Mouse (Mus musculus): ENCODE results near the gene Brsk2. TPM values are rescaled to one million over a fixed set of nuclear protein-coding genes. Genes with fewer than 3 reads are reported as not detected.
"Not testable (repeated sequence)": the region's sequence is repeated elsewhere in the genome, so short reads cannot be mapped to it uniquely, and the experiment has no call there.

Brsk2 gene
- 0.40 TPM in 2 replicates for polyA plus RNA-seq (2016; fragmentation: Nextera tagmentation; extraction: Ambion mirVana)

DNA sequence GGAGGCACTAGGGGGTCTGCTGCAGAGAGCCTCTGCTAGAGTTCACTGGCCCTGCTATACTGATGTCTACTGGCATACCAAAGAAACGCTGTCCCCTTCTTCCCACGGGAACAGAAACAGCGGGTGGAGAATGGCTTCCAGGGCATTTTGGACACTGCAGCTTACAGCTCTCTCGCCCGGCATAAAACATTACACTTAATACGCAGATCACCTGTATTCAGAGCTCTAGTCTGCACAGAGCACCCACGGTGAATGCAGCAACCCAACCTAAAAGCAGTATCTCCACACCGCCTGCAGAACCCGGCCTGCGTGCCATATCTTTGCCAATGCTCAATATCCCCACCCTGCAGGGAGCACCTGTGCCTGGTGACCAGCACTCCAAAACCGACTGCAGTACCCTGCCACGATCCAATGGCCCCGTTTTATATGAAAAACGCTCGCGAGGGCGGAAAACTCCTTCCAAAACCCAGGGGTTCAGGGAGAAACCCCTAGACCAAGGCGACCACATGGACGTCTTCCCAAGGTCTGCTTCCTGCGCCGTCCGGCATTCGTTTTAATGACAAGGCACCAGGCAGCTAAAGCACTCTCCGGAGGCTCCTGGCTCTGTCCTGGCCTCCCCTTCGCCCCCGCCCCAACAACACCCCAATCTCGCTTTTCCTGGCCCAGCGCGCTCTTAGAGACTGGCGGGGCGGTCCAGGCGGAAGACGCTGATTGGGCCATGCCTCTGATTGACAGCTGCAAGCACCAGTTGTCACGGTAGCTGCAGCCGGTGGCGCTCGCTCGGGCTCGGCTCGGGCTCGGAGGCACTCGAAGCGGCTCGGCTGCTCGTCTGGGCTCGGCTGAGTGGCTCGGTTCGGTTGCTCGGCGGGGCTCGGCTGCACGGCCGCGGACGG, at the start of gene Brsk2:
Gene Brsk2, plus strand, starts transcription at position 846 of the 893 bp plus-strand sequence.
- WGBS, result 2% methylated on average over 55 of the region's 55 CpGs
- H3K36me3 ChIP-seq, result no peaks in the 10 kb centered on the region
- H3K4me1 ChIP-seq (replicated peaks), result peaks cover 13% of the 10 kb centered on the region
- peak within 1 kb of the TSS; percentile 42; the same call in 1 of the 2 replicates for H3K9ac ChIP-seq
- no peak within 1 kb of the TSS for H3K27ac ChIP-seq (ENCODE audit: poor library complexity, severe bottlenecking)
- H3K9me3 ChIP-seq (replicated peaks), result peaks cover 5% of the 10 kb centered on the region
- H3K4me3 ChIP-seq, result peak within 1 kb of the TSS; percentile 58
- peak; percentile 86 for ATAC-seq (ENCODE audit: insufficient number of reproducible peaks, low FRiP score)
- H3K4me2 ChIP-seq, result peak within 1 kb of the TSS; percentile 95
- peaks cover 95% of the 10 kb centered on the region for H3K27me3 ChIP-seq (replicated peaks)

DNA sequence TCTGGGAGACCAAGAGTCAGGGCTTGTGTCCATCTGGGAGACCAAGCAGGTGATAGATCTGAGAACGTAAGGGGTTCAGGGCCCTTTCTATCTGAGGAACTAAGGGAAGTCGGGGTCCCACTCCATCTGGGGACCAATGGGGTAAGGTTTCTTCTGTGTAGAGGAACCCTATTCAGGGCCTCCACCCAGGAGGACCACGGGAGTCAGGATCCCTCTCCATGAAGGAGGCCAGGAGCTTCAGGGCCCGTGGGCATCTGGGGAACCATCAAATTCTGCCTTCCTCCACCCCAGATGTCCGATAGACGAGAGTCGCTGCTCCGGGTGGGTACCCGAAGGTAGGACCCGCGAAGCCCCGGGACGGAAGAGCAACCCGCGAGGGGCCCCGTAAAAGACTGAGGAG, 47.7 kb upstream of the Brsk2 start:
- Histone ChIP-seq H3K27ac (ENCODE audit: poor library complexity, severe bottlenecking) (peak overlapping the region; percentile 81), H3K4me1 (replicated peaks) (peaks cover 33% of the 10 kb centered on the region), H3K27me3 (replicated peaks) (peaks cover 27% of the 10 kb centered on the region), H3K4me3 (peak overlapping the region; percentile 100), H3K4me2 (peak overlapping the region; percentile 95), H3K36me3 (no peaks in the 10 kb centered on the region), H3K9ac (peak overlapping the region; percentile 97), H3K9me3 (replicated peaks) (no peaks in the 10 kb centered on the region)
- WGBS, result 0% methylated on average over 16 of the region's 16 CpGs
- peak; percentile 44 for ATAC-seq (ENCODE audit: insufficient number of reproducible peaks, low FRiP score)

DNA sequence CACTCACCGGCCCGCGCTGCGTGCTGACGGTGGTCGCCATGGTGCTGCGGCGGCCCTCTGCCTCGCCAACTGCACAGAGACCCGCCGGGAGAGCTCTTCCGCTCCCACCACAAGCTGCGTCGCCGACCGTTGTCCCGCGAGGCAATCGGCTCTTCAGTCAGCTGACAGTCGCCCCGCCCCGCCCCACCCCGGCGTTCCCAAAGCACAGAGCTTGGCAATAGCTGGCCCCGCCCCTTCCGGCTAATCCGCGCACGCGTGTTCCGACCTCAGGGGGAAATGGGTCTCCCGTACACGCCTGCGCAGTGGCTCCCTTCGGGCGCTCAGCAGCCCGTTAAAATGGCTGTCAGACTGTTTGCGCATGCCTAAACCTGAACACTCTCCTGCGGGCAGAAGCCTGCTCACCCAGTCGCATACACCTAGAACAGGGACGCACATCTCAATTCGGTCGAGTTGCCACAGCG, 47.3 kb upstream of the Brsk2 start:
- WGBS, result under 1% methylated on average over 44 of the region's 44 CpGs
- H3K27ac ChIP-seq (ENCODE audit: poor library complexity, severe bottlenecking), result peak overlapping the region; percentile 81
- H3K9ac ChIP-seq, result peak overlapping the region; percentile 97
- H3K4me3 ChIP-seq, result peak overlapping the region; percentile 100
- peak overlapping the region; percentile 95 for H3K4me2 ChIP-seq
- peak; percentile 98 for ATAC-seq (ENCODE audit: insufficient number of reproducible peaks, low FRiP score)
- H3K4me1 ChIP-seq (replicated peaks), result peaks cover 28% of the 10 kb centered on the region
- H3K36me3 ChIP-seq, result no peaks in the 10 kb centered on the region
- H3K9me3 ChIP-seq (replicated peaks), result no peaks in the 10 kb centered on the region
- peaks cover 27% of the 10 kb centered on the region for H3K27me3 ChIP-seq (replicated peaks)

DNA sequence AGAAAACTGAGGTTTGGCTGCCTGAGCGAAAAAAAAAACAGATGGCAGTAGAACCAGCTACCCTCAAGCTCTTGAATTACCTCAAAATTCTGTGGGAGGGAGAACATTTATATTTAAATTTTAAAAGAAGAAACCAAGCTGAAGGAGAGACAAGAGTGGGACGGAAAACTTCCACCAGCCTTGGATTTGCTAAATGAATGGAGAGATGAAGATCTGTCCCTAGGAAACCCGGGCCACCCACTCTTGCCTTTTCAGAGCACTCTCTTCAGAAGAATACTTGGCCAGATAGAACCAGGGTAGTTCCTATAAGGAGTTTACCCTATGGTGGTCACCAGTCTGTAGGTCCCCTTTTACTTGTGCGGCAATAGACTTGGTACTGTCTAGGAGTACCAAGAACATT, 46.8 kb upstream of the Brsk2 start:
- H3K9ac ChIP-seq, result peak overlapping the region; percentile 62; the same call in 1 of the 2 replicates
- H3K4me3 ChIP-seq, result peak overlapping the region; percentile 100
- no peaks in the 10 kb centered on the region for H3K36me3 ChIP-seq
- H3K27me3 ChIP-seq (replicated peaks), result peaks cover 27% of the 10 kb centered on the region
- no peak for ATAC-seq (ENCODE audit: insufficient number of reproducible peaks, low FRiP score)
- H3K4me1 ChIP-seq (replicated peaks), result peaks cover 24% of the 10 kb centered on the region
- H3K4me2 ChIP-seq, result peak overlapping the region; percentile 95
- WGBS, result 63% methylated on average over 4 of the region's 4 CpGs
- H3K27ac ChIP-seq (ENCODE audit: poor library complexity, severe bottlenecking), result no peak overlapping the region
- H3K9me3 ChIP-seq (replicated peaks), result no peaks in the 10 kb centered on the region

DNA sequence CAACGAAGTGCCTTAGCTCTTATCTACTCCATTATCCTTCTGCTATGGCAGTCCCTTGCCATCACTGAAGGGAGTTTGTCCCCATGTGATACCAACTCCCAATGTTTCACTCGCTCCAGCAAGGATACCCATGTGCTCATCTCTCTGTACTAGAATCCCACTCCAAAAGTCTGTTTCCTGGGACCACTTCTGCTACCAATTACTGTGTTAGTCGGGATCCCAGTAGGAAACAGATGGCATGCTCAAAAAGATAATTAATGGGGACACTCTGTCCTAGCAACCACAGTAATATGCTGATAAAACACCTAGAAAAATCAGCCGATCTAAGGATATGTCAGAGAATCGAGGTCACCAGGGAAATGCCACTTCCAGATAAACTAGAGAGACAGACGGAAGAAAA, 41.0 kb upstream of the Brsk2 start:
- no peaks in the 10 kb centered on the region for H3K4me1 ChIP-seq (replicated peaks)
- H3K27ac ChIP-seq (ENCODE audit: poor library complexity, severe bottlenecking), result no peak overlapping the region
- WGBS, result 63% methylated on average over 6 of the region's 6 CpGs
- no peak for ATAC-seq (ENCODE audit: insufficient number of reproducible peaks, low FRiP score)
- H3K4me3 ChIP-seq, result no peak overlapping the region
- H3K9ac ChIP-seq, result no peak overlapping the region
- H3K9me3 ChIP-seq (replicated peaks), result no peaks in the 10 kb centered on the region
- H3K36me3 ChIP-seq, result no peaks in the 10 kb centered on the region
- H3K27me3 ChIP-seq (replicated peaks), result peaks cover 62% of the 10 kb centered on the region
- no peak overlapping the region for H3K4me2 ChIP-seq

DNA sequence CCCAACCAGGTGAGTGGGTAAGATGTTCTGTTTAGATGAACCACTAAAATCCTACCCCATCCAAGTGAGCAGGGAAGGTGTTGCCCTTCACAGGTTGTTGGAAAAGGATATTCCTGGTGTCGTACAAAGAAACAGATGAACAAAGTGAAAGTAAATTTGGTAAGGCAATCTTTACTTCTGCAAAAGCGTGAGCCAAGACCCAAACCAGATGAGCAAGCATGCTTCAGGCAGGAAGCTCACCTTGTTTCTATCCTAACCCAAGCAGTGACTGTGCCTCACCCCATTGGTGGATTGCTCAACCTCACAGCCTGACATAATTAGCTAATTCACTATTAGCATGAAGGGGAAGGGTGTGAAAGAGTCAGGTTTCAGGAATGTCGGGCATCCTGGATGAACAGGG, 38.2 kb upstream of the Brsk2 start:
- no peaks in the 10 kb centered on the region for H3K36me3 ChIP-seq
- no peak overlapping the region for H3K4me3 ChIP-seq
- no peaks in the 10 kb centered on the region for H3K4me1 ChIP-seq (replicated peaks)
- H3K9me3 ChIP-seq (replicated peaks), result no peaks in the 10 kb centered on the region
- H3K4me2 ChIP-seq, result no peak overlapping the region
- no peak for ATAC-seq (ENCODE audit: insufficient number of reproducible peaks, low FRiP score)
- peaks cover 39% of the 10 kb centered on the region for H3K27me3 ChIP-seq (replicated peaks)
- WGBS, result 52% methylated on average over 3 of the region's 3 CpGs
- H3K9ac ChIP-seq, result no peak overlapping the region
- no peak overlapping the region for H3K27ac ChIP-seq (ENCODE audit: poor library complexity, severe bottlenecking)

DNA sequence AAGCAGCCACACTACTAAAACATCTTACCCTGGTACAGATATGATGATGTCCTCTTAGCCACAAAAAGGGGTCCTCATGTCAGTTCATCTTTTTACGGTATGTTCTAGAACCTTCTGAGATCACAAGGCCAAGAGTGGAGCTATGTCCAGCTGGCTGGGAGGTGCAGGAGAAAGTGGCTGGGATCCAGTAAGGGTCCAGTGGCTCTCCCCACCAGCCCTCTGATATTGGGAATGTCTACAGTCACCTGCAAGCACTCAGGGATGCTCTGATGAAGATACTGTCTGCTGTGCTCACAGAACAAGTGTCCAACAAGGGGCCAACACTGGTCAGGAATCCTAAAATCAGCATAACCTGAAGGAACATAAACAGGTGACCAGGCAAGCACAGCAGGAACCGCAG, 31.1 kb upstream of the Brsk2 start, which contains the start of gene Tollip:
Gene Tollip, minus strand, starts transcription at position 101 of the 400 bp plus-strand sequence.
- Histone ChIP-seq H3K9me3 (replicated peaks) (no peaks in the 10 kb centered on the region), H3K9ac (no peak within 1 kb of the TSS), H3K27ac (ENCODE audit: poor library complexity, severe bottlenecking) (no peak within 1 kb of the TSS), H3K4me1 (replicated peaks) (no peaks in the 10 kb centered on the region), H3K36me3 (no peaks in the 10 kb centered on the region), H3K4me2 (no peak within 1 kb of the TSS), H3K4me3 (no peak within 1 kb of the TSS), H3K27me3 (replicated peaks) (peaks cover under 1% of the 10 kb centered on the region)
- no peak for ATAC-seq (ENCODE audit: insufficient number of reproducible peaks, low FRiP score)
- 79% methylated on average over 2 of the region's 2 CpGs for WGBS

DNA sequence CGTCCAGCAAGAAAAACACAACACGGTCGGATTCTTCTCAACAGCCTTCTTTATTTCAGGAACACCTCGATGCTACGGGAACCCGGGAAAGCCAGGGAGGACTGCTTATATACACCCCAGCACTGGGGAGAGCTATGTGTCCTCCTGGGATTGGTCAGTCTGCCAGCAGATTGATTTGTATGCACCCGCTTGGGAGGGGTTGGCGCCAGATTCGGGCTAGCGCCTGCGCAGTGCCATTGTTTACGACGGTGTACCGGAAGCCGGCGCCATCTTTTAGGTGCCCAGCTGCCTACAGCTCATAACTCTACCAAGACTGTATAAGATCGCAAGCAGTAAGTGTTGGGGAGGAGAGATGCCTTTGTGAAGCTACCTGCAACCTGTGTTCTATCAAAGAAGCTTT, 25.4 kb upstream of the Brsk2 start:
- H3K9ac ChIP-seq; H3K4me3 ChIP-seq; H3K36me3 ChIP-seq; H3K4me1 ChIP-seq (replicated peaks); H3K9me3 ChIP-seq (replicated peaks); H3K27ac ChIP-seq (ENCODE audit: poor library complexity, severe bottlenecking); H3K4me2 ChIP-seq; ATAC-seq (ENCODE audit: insufficient number of reproducible peaks, low FRiP score); H3K27me3 ChIP-seq (replicated peaks): not testable (repeated sequence)
- WGBS, result 91% methylated on average over 17 of the region's 17 CpGs

DNA sequence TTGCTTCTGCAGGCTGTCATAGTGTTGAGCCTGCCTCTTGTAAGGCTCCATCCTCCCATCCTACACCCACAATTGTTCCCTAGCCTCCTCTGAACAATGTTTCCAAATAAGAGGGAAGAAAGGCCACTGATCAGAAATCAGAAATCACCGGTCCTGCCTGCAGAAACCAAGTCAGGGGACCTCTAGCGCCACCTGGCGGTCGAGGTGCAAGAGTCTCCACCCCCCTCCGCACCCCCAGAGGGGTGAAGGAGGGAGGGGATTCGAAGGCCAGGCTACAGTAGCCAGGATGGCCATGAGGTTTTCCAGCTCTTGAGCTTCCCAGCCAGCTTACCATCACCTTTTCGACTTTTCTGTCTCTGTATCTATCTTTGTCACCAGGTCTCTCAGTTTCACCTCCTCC, 24.6 kb upstream of the Brsk2 start:
- H3K9ac ChIP-seq, result no peak overlapping the region
- H3K9me3 ChIP-seq (replicated peaks), result no peaks in the 10 kb centered on the region
- peaks cover 12% of the 10 kb centered on the region; the same call in 1 of the 2 replicates for H3K27me3 ChIP-seq (replicated peaks)
- H3K36me3 ChIP-seq, result no peaks in the 10 kb centered on the region
- H3K4me2 ChIP-seq, result no peak overlapping the region
- no peak overlapping the region for H3K4me3 ChIP-seq
- no peak for ATAC-seq (ENCODE audit: insufficient number of reproducible peaks, low FRiP score)
- H3K4me1 ChIP-seq (replicated peaks), result peaks cover 8% of the 10 kb centered on the region; the same call in 1 of the 2 replicates
- no peak overlapping the region for H3K27ac ChIP-seq (ENCODE audit: poor library complexity, severe bottlenecking)
- 8% methylated on average over 7 of the region's 7 CpGs for WGBS

DNA sequence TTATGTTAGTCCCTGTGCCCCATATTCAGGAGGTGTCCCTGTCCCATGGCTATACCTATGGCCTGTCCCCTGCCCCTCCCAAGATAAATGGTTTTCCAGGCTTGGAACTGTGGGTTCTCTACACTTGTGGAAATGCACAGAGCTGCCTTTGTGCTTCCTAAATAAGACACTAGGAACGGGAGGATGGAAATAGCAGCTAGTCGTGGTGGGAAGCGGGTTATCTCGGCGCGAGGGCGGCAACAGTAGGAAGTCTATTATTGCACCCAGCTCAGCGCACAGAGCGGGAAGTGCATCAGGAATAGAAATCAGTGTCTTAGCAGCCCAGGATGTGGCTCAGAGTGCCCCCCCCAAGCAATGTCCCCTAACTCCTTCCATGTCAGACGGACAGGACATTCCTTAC, 20.9 kb upstream of the Brsk2 start:
- H3K4me1 ChIP-seq (replicated peaks), result peaks cover 8% of the 10 kb centered on the region; the same call in 1 of the 2 replicates
- no peak for ATAC-seq (ENCODE audit: insufficient number of reproducible peaks, low FRiP score)
- no peaks in the 10 kb centered on the region for H3K36me3 ChIP-seq
- H3K4me3 ChIP-seq, result no peak overlapping the region
- H3K9me3 ChIP-seq (replicated peaks), result no peaks in the 10 kb centered on the region
- 36% methylated on average over 10 of the region's 10 CpGs for WGBS
- H3K27me3 ChIP-seq (replicated peaks), result peaks cover 25% of the 10 kb centered on the region
- no peak overlapping the region for H3K4me2 ChIP-seq
- no peak overlapping the region for H3K9ac ChIP-seq
- H3K27ac ChIP-seq (ENCODE audit: poor library complexity, severe bottlenecking), result no peak overlapping the region

DNA sequence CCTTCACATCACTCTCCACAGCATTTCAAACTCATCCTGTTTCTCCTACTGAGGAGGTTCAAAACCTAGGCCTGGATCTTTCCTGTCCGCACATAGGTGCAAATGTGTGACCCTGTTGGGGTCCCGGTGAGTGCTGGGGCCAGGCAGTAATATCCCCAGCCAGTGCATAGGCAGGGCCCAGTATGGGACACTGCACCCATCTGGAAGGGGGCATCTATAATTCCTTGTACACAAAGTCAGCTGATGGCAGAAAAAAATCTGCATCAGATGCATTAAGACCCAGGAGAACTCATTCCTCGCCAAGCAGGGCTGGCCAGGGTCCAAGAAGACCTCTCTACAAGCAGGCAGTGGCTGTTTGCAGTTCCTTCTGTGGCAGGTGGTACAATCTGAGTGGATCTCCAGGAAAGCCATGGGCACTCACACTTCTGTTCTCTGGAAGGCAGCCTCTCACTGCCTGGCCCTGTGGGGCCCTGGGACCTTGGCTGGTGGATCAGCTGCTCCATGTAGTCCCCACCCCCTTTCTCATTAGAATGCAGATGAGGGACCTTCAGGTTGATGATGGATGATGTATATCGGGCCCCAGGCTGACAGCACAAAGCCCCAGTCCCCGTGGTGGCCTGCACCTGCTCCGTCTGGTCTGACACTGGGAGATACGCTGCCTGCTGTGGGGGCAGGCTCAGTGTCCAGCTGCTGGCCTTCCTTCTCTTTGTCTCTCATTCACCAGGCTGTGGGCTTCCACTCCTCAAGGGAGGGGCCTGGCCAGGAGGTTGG, 15.2 kb upstream of the Brsk2 start:
- ATAC-seq (ENCODE audit: insufficient number of reproducible peaks, low FRiP score), result no peak
- Histone ChIP-seq H3K36me3 (no peaks in the 10 kb centered on the region), H3K4me1 (replicated peaks) (no peaks in the 10 kb centered on the region), H3K4me3 (no peak overlapping the region), H3K27me3 (replicated peaks) (peaks cover 38% of the 10 kb centered on the region), H3K9ac (no peak overlapping the region), H3K4me2 (no peak overlapping the region), H3K9me3 (replicated peaks) (no peaks in the 10 kb centered on the region), H3K27ac (ENCODE audit: poor library complexity, severe bottlenecking) (no peak overlapping the region)
- WGBS, result 65% methylated on average over 7 of the region's 7 CpGs
